ENCODE assay signal across 24 mouse cellular contexts in genomic region chr1:128724433-128725091, GRCm38 (mm10).
A peak's percentile ranks its signal among the peaks of the same experiment; 100 is the strongest.
DNase-seq lines count a peak whose midpoint lies in the region; ATAC-seq and TF ChIP-seq lines count a peak whose summit lies in the region.
"Had no signal": no experiment of that assay in that cellular context is flagged by ENCODE, and none has a peak within 500 bp of the region (broad histone marks: within the 10 kb centered on the region; RNA-seq: fewer than 3 reads in every experiment).

No protein-coding gene starts in this region.

- H3K4me2 ChIP-seq in liver, postnatal 0 days (ENCODE audit: low read depth, low read length), result no peak overlapping the region
- H3K4me2 ChIP-seq in liver, embryonic 11.5 days, result no peak overlapping the region
- H3K4me2 ChIP-seq: heart, embryonic 15.5 days; limb, embryonic 12.5 days had no signal

- no peak for TF ChIP-seq EP300 in liver, postnatal 0 days (IDR thresholded peaks at IDR 0.05; ENCODE audit: low read depth)

- H3K27ac ChIP-seq in liver, postnatal 0 days (ENCODE audit: low read depth), result 0 out of 2 replicates have a peak overlapping the region, but pooled peaks have one; percentile 6
- no peak overlapping the region for H3K27ac ChIP-seq in liver, embryonic 11.5 days (ENCODE audit: low read depth, low read length)
- H3K27ac ChIP-seq: forebrain, embryonic 10.5 days; heart, embryonic 15.5 days; limb, embryonic 12.5 days; liver, embryonic 14.5 days; midbrain, embryonic 10.5 days had no signal

- peak; percentile 43 for ATAC-seq in liver, postnatal 0 days
- no peak for ATAC-seq in liver, embryonic 11.5 days (replicated peaks; ENCODE audit: low FRiP score)
- peak; percentile 51 for ATAC-seq in CD4-positive, CD25-positive, alpha-beta regulatory T cell, adult 4 months
- peak; percentile 71 for ATAC-seq in granulocyte monocyte progenitor cell, adult 5-6 weeks (replicated peaks; ENCODE audit: poor library complexity, severe bottlenecking)
- peak; percentile 65 for ATAC-seq in neutrophil, adult 5-6 weeks (ENCODE audit: extremely low read depth, insufficient number of reproducible peaks, low FRiP score, poor library complexity, severe bottlenecking)
- ATAC-seq: activated CD4-positive, CD25-positive, alpha-beta regulatory T cell, adult 4 months; forebrain, postnatal 0 days; hindbrain, embryonic 16.5 days; intestine, postnatal 0 days had no signal

- H3K27me3 ChIP-seq in liver, postnatal 0 days (ENCODE audit: insufficient read depth, low read length), result no peaks in the 10 kb centered on the region
- no peaks in the 10 kb centered on the region for H3K27me3 ChIP-seq in liver, embryonic 11.5 days (replicated peaks; ENCODE audit: control insufficient read depth, insufficient read depth, low read length)
- H3K27me3 ChIP-seq: heart, embryonic 15.5 days; limb, embryonic 12.5 days had no signal

- no peak for TF ChIP-seq CTCF in liver, postnatal 0 days (IDR thresholded peaks at IDR 0.05; ENCODE audit: low read depth)

- peaks cover 3% of the 10 kb centered on the region; the same call in 1 of the 2 replicates for H3K4me1 ChIP-seq in liver, postnatal 0 days (ENCODE audit: insufficient read depth)
- no peaks in the 10 kb centered on the region for H3K4me1 ChIP-seq in liver, embryonic 11.5 days (replicated peaks; ENCODE audit: control insufficient read depth, insufficient read depth, low read length)
- H3K4me1 ChIP-seq: forebrain, embryonic 10.5 days; heart, embryonic 15.5 days; limb, embryonic 12.5 days; midbrain, embryonic 10.5 days had no signal

- no peak overlapping the region for H3K9ac ChIP-seq in liver, postnatal 0 days (replicated peaks)
- H3K9ac ChIP-seq in liver, embryonic 11.5 days (ENCODE audit: low read depth, low read length), result no peak overlapping the region
- H3K9ac ChIP-seq: forebrain, postnatal 0 days; heart, embryonic 15.5 days; limb, embryonic 12.5 days; liver, embryonic 14.5 days had no signal

- no peak overlapping the region for H3K4me3 ChIP-seq in liver, postnatal 0 days (ENCODE audit: low read depth, low read length)
- H3K4me3 ChIP-seq in liver, embryonic 11.5 days (ENCODE audit: low read depth, low read length), result no peak overlapping the region
- H3K4me3 ChIP-seq: forebrain, embryonic 10.5 days; heart, embryonic 15.5 days; limb, embryonic 12.5 days; midbrain, embryonic 10.5 days had no signal

- no peak for DNase-seq in liver, postnatal 0 days
- DNase-seq in liver, embryonic 11.5 days (ENCODE audit: low spot score), result no peak
- DNase-seq in gastrocnemius, postnatal 10 days, result no peak
- no peak for DNase-seq in cerebellum, adult 11-12 months
- no peak for DNase-seq in cerebellum, adult 9-10 months
- DNase-seq: adrenal gland, adult 8-10 months; cerebellum, postnatal 10 days; forebrain, postnatal 0 days; heart, postnatal 36 days; kidney, postnatal 4 days; lung, postnatal 10 days; right cerebral cortex, postnatal 14 days; thymus, postnatal 14 days had no signal

- H3K36me3 ChIP-seq in liver, postnatal 0 days (replicated peaks; ENCODE audit: insufficient read depth, low read length), result no peaks in the 10 kb centered on the region
- no peaks in the 10 kb centered on the region for H3K36me3 ChIP-seq in liver, embryonic 11.5 days (ENCODE audit: control insufficient read depth, insufficient read depth, low read length)
- H3K36me3 ChIP-seq: forebrain, embryonic 10.5 days; heart, embryonic 15.5 days; limb, embryonic 12.5 days; midbrain, embryonic 10.5 days had no signal

- WGBS in liver, postnatal 0 days (ENCODE audit: insufficient replicate concordance), result 42% methylated on average over 6 of the region's 6 CpGs
- 56% methylated on average over 6 of the region's 6 CpGs for WGBS in liver, embryonic 11.5 days

- H3K9me3 ChIP-seq in liver, postnatal 0 days (ENCODE audit: low read length), result no peaks in the 10 kb centered on the region
- no peaks in the 10 kb centered on the region for H3K9me3 ChIP-seq in liver, embryonic 11.5 days (ENCODE audit: control insufficient read depth, low read length)
- H3K9me3 ChIP-seq: forebrain, embryonic 10.5 days; heart, embryonic 15.5 days; limb, embryonic 12.5 days; midbrain, embryonic 10.5 days had no signal
